Mouse (Mus musculus) neural tube, embryonic 12.5 days (tissue): Measurements from ENCODE around the gene Nfe2. TPM values are rescaled to one million over a fixed set of nuclear protein-coding genes. Genes with fewer than 3 reads are reported as not detected.

Experiments used
- ATAC-seq: fragments of 200-750 bp; cut with Nextera tagmentation; 2 replicates; pipeline ENCODE4 v1.8.0; 2017; ENCODE audit warnings: low read depth, mild to moderate bottlenecking, moderate TSS enrichment, moderate library complexity; ENCODE audit not compliant: low FRiP score
- H3K27ac ChIP-seq: fragments of 300-500 bp; sonication (generic); 2 replicates; pipeline ENCODE4 v1.5.1; 2016
- H3K27me3 ChIP-seq: fragments of 300-500 bp; sonication (generic); replicated peaks from 2 replicates; pipeline ENCODE4 v1.6.1; 2016; ENCODE audit warnings: mild to moderate bottlenecking
- H3K36me3 ChIP-seq: fragments of 300-500 bp; sonication (generic); 2 replicates; pipeline ENCODE4 v1.6.1; 2016; ENCODE audit warnings: mild to moderate bottlenecking
- H3K4me1 ChIP-seq: fragments of 300-500 bp; sonication (generic); 2 replicates; pipeline ENCODE4 v1.6.1; 2016
- H3K4me2 ChIP-seq: fragments of 300-500 bp; sonication (generic); replicated peaks from 2 replicates; pipeline ENCODE4 v1.6.1; 2016; ENCODE audit warnings: mild to moderate bottlenecking
- H3K4me3 ChIP-seq: fragments of 300-500 bp; sonication (generic); 2 replicates; pipeline ENCODE4 v1.5.1; 2016
- H3K9ac ChIP-seq: fragments of 300-500 bp; sonication (generic); 2 replicates; pipeline ENCODE4 v1.6.1; 2016; ENCODE audit warnings: mild to moderate bottlenecking
- H3K9me3 ChIP-seq: fragments of 300-500 bp; sonication (generic); 2 replicates; pipeline ENCODE4 v1.6.1; 2016; ENCODE audit warnings: mild to moderate bottlenecking
- WGBS: fragments of 180-500 bp; shearing (Covaris S2); methylation state at CpG from one replicate; pipeline ENCODE4 v1.1.7; 2016; 5-methylcytosine and 5-hydroxymethylcytosine counted together
- polyA plus RNA-seq: library from polyadenylated mRNA; unstranded; fragments of >200 nt; fragmentation: Nextera tagmentation; extraction: Ambion mirVana; gene quantifications from 2 replicates; pipeline ENCODE4 v1.2.1, GENCODE M21; 2016

Nfe2 gene
- polyA plus RNA-seq, 1 experiment from 2014 or later: 4.3 TPM

DNA sequence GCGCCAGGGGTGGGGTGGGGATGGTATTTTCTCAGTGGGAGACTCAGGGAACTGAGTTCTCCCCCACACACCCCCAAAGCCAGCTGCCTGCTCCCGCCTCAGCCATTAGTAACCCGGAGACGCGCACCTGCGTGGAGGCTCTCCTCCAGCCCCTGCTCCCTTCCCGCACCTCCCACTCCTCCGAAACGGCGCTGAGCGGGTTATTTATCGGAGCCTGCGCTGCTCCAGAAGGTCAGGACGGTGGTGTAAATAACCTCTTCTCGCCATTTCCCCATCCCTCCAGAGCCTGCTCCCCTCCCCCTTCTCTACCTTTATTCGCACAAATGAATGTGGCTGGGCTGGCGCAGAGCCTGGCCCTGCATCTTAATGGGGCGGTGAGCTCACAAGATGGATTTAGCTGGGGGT lies 41.9 kb upstream of the Nfe2 start:
- H3K4me3 ChIP-seq: peak overlapping the region; percentile 11; the same call in 1 of the 2 replicates
- H3K9me3 ChIP-seq: no peaks in the 10 kb centered on the region
- H3K4me2 ChIP-seq: peak overlapping the region; percentile 66
- H3K27ac ChIP-seq: peak overlapping the region; percentile 99
- no peaks in the 10 kb centered on the region for H3K27me3 ChIP-seq
- H3K9ac ChIP-seq: peak overlapping the region; percentile 52
- H3K4me1 ChIP-seq: peaks cover 98% of the 10 kb centered on the region
- 3% methylated on average over 18 of the region's 18 CpGs for WGBS
- peak; percentile 72 for ATAC-seq
- no peaks in the 10 kb centered on the region for H3K36me3 ChIP-seq

DNA sequence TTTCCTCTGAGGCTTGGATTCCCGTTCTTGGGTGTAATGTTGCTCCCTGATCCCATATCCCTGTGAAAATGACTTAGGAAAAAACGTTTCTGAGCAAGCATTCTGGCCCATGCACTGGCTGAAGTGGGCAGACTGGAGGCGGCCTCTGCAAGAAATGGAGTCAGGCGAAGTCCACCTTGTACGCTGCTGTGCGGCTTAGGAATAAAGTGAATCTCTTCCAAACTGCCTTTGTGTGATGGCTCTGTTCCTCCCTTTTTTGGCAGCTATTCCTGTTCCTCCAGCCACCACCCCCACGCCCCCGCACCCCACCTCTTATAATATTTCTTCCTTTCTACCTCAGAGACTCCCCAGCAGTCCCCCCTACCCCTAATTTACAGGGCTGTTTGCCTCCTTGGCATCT lies 41.4 kb upstream of the Nfe2 start:
- 6% methylated on average over 8 of the region's 8 CpGs for WGBS
- peak; percentile 1 for ATAC-seq
- Histone ChIP-seq H3K4me1 (peaks cover 95% of the 10 kb centered on the region), H3K36me3 (no peaks in the 10 kb centered on the region), H3K4me3 (peak overlapping the region; percentile 11; the same call in 1 of the 2 replicates), H3K9ac (peak overlapping the region; percentile 52), H3K9me3 (no peaks in the 10 kb centered on the region), H3K27ac (peak overlapping the region; percentile 99), H3K27me3 (no peaks in the 10 kb centered on the region), H3K4me2 (peak overlapping the region; percentile 66)

DNA sequence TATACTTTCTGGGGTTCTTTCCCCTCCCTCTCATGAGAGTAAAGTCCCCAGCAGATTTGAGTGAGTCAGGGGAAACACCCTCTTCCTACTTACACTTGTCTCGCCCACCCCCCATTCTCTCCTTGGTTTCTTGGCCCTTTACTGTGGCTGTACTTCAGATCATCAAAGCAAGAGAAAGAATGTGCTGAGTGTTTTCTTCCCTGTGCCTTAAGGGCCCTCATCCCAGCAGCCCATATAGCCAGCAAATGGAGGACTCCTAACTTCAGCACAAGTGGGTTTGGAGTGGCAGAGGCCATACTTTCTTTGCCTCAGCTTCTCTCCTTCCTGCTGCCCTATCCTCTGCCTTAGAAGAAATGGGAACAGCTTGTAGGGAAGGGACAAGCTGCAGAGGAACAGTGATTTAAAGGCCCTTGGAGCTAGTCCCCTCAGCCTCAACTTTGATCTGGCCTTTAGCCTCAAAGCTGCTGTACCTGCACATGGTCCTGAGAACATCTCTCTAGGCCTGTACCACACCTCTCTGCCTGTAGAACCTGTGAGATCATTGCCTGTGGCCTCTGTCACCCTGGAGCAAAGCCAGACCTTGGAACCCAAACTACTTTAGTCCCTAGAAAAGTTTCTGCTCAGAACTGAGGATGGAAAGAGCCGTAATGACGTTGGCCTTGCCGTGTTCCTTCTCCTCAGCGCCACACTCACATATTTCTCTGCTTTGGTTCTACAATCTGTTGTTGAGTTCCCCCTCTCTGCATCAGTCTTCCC lies 40.8 kb upstream of the Nfe2 start:
- Histone ChIP-seq H3K27ac (peak overlapping the region; percentile 99), H3K4me1 (peaks cover 89% of the 10 kb centered on the region), H3K4me2 (peak overlapping the region; percentile 66), H3K36me3 (no peaks in the 10 kb centered on the region), H3K4me3 (no peak overlapping the region), H3K9me3 (no peaks in the 10 kb centered on the region), H3K9ac (peak overlapping the region; percentile 52; the same call in 1 of the 2 replicates), H3K27me3 (no peaks in the 10 kb centered on the region)
- WGBS: 57% methylated on average over 5 of the region's 5 CpGs
- no peak for ATAC-seq

DNA sequence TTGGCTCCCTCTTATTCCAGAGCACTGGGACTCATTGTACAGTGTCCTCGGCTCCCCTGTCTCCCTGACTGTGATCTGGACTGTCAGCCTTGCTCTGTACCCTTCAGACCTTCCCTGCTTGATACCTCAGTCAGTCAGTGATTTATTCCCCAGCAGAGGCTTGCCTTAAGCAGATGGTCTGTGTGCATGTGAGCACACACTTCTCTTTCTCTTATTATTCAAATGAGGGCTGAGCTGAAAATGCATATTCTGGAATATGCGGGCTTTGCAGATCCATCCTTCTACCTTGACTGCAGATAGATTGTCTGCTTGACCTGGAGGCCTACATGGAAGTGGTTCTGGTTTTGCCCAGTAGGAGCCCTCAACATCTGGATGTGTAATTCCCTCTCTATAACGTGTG lies 39.8 kb upstream of the Nfe2 start:
- Histone ChIP-seq H3K4me3 (no peak overlapping the region; the same call in 1 of the 2 replicates), H3K9me3 (no peaks in the 10 kb centered on the region), H3K27ac (peak overlapping the region; percentile 99), H3K9ac (peak overlapping the region; percentile 42), H3K36me3 (peaks cover 7% of the 10 kb centered on the region), H3K4me2 (peak overlapping the region; percentile 66), H3K4me1 (peaks cover 79% of the 10 kb centered on the region), H3K27me3 (no peaks in the 10 kb centered on the region)
- 32% methylated on average over 3 of the region's 3 CpGs for WGBS
- ATAC-seq: no peak

DNA sequence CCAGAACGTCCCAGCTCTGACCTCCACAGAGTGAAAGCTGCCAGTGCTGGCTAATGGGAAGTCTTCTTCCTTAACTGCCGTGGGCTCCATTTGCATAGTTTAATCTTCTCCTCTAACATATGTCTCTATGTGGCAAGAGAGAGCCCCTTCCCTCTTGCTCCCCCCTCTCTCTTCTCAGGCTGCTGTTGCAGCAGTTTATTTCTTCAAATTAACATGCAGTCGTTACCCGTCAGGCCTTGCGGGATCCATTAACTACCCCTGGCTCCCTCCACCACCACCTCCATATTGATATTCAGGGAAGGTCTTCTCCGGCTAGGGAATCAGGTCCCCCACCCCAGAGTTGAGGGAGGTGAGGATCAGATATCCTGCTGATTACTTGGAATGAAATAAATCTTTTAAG lies 39.1 kb upstream of the Nfe2 start:
- peaks cover 14% of the 10 kb centered on the region for H3K36me3 ChIP-seq
- H3K4me1 ChIP-seq: peaks cover 72% of the 10 kb centered on the region
- H3K4me2 ChIP-seq: peak overlapping the region; percentile 66
- no peak overlapping the region for H3K4me3 ChIP-seq
- H3K9me3 ChIP-seq: no peaks in the 10 kb centered on the region
- no peaks in the 10 kb centered on the region for H3K27me3 ChIP-seq
- H3K27ac ChIP-seq: peak overlapping the region; percentile 99
- H3K9ac ChIP-seq: no peak overlapping the region
- WGBS: 20% methylated on average over 6 of the region's 6 CpGs
- ATAC-seq: no peak

DNA sequence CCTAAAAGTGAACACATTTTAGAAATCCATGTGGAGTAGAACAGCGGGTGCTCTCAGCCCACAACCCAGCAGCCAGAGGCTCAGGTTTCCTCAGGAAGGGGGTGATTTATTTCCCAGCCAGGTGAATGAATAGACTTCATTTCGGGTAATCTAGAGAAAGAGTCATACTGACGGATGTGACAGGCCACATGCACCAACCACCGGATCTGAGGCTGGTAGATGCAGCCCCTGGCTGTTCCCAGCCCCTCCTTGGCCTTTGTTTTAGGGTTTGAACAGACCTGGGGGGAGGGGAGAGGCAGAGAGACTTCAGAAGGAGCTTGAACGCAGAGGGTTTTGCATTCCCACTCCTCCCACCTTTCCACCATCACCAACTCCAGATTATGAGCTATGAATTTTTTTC lies 37.6 kb upstream of the Nfe2 start:
- no peak for ATAC-seq
- H3K9me3 ChIP-seq: no peaks in the 10 kb centered on the region
- H3K27me3 ChIP-seq: no peaks in the 10 kb centered on the region
- peak overlapping the region; percentile 43 for H3K27ac ChIP-seq
- no peak overlapping the region for H3K4me3 ChIP-seq
- WGBS: 2% methylated on average over 5 of the region's 5 CpGs
- H3K36me3 ChIP-seq: peaks cover 27% of the 10 kb centered on the region
- peaks cover 63% of the 10 kb centered on the region for H3K4me1 ChIP-seq
- peak overlapping the region; percentile 44 for H3K9ac ChIP-seq
- 0 out of 2 replicates have a peak overlapping the region, but pooled peaks have one; percentile 9 for H3K4me2 ChIP-seq

DNA sequence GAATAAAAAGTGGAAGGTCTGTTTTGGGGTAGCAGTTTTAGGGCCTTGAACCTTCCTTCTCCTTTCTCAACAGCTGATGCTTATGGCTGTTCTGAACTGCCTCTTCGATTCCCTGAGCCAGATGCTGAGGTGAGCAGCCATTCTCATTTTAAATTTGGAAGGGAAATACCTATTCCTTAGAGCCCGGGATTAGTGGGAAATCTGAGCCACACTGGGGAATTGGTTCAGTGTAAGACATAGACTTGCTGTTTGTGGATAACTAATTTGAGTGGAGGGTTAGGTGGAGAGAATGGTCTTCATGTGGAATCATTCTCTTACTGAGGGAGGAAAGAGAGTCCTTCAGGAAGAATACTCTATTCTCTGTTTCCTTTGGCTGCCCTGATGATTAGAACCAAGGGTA lies 36.4 kb upstream of the Nfe2 start:
- Histone ChIP-seq H3K4me1 (peaks cover 63% of the 10 kb centered on the region), H3K9ac (no peak overlapping the region), H3K36me3 (peaks cover 28% of the 10 kb centered on the region), H3K4me3 (no peak overlapping the region), H3K4me2 (no peak overlapping the region), H3K9me3 (no peaks in the 10 kb centered on the region), H3K27me3 (no peaks in the 10 kb centered on the region), H3K27ac (no peak overlapping the region)
- ATAC-seq: no peak
- 81% methylated on average over 2 of the region's 2 CpGs for WGBS

DNA sequence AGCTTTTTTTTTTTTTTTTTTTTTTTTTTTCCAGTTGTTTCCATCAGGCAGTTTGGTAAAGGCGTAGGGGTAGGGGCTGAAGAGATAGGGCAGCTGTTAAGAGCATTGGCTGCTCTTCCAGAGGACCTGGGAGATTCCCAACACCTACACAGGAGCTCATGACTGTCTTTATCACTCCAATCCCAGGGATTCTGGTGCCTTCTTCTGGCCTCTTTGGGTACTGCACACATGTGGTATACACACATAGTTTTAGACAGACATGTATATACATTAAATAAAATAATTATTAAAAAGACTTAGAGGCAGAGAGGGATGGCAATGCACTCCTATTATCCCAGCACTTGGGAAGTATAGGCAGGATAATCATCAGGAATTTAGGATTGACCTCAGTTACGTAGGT lies 35.2 kb upstream of the Nfe2 start:
- no peaks in the 10 kb centered on the region for H3K9me3 ChIP-seq
- WGBS: 97% methylated on average over 2 of the region's 2 CpGs
- no peak overlapping the region for H3K4me2 ChIP-seq
- no peak overlapping the region for H3K4me3 ChIP-seq
- no peaks in the 10 kb centered on the region for H3K27me3 ChIP-seq
- peaks cover 28% of the 10 kb centered on the region for H3K36me3 ChIP-seq
- no peak overlapping the region for H3K9ac ChIP-seq
- no peak for ATAC-seq
- peaks cover 62% of the 10 kb centered on the region for H3K4me1 ChIP-seq
- H3K27ac ChIP-seq: no peak overlapping the region

DNA sequence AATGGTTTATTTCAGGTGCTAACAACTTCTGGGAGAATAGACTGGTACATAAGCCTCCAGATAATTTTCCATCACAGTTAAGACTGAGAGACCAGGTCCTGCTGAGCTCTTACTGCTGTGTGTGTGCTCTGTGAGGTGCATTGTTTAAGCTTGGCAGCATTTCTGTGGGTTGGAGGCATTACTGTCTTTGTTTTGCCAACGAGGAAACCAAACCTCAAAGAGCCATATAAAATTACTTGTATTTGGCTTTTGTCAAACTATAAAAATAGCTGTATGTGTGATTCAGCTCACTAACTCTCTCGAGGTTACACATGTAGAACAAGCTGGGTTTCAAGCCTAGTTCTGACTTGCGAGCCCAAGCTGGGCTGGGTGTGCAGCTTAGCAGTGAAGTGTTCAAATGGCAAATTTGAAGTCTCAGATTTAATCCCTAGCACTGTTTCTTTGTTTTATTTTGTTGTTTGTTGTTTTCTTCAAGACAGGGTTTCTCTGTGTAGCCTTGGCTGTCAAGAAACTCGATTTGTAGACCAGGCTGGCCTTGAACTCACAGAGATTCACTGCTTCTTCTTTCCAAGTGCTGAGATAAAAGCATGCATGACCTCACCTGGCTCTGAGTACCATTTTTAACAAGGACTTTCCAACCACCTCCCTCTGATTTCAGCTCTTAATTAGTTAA lies 34.6 kb upstream of the Nfe2 start:
- H3K36me3 ChIP-seq: peaks cover 28% of the 10 kb centered on the region
- ATAC-seq: no peak
- no peak overlapping the region for H3K4me3 ChIP-seq
- H3K27me3 ChIP-seq: no peaks in the 10 kb centered on the region
- peaks cover 56% of the 10 kb centered on the region for H3K4me1 ChIP-seq
- 88% methylated on average over 4 of the region's 4 CpGs for WGBS
- no peak overlapping the region for H3K9ac ChIP-seq
- no peak overlapping the region for H3K27ac ChIP-seq
- no peak overlapping the region for H3K4me2 ChIP-seq
- no peaks in the 10 kb centered on the region for H3K9me3 ChIP-seq

DNA sequence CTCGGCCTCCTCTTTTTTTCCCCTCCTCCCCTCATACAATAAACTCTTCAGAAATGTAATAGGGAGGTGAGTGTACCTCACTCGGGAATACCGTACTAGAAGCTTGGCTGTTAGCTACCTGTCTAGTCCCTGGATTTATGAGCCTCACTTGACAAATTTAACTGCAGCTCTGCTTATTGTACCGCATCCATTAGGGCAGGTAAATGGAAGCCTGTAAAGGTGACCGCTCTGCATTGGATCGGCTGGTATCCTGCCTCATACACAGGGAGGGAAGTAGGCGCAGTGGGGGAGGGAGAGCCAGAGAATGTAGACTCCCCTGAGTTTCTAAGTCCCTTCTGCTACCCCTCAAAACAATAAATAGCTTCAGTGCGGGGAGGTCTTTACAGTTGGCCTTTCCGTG lies 32.6 kb upstream of the Nfe2 start:
- WGBS: 72% methylated on average over 9 of the region's 9 CpGs
- ATAC-seq: peak; percentile 29; the same call in 1 of the 2 replicates
- H3K36me3 ChIP-seq: peaks cover 28% of the 10 kb centered on the region

DNA sequence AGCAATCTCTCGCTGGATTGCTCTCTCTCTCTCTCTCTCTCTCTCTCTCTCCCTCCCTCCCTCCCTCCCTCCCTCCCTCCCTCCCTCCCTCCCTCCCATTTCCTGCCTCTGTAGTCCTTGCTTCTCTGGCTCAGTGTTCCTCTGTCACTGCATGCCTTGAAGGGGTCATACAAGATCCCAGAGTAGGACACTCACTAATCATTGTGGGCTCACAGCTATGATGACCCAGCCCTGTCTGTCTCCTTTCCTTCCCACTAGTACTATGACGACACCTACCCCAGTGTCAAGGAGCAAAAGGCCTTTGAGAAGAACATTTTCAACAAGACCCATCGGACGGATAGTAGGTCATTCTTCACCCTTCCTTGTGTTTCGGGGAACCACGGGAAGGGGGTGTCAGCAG lies 32.2 kb upstream of the Nfe2 start:
- Histone ChIP-seq H3K4me3 (no peak overlapping the region), H3K4me1 (peaks cover 40% of the 10 kb centered on the region), H3K4me2 (0 out of 2 replicates have a peak overlapping the region, but pooled peaks have one; percentile 5), H3K27ac (peak overlapping the region; percentile 51), H3K9ac (no peak overlapping the region), H3K9me3 (no peaks in the 10 kb centered on the region), H3K36me3 (peaks cover 28% of the 10 kb centered on the region), H3K27me3 (no peaks in the 10 kb centered on the region)
- WGBS: 67% methylated on average over 6 of the region's 6 CpGs
- ATAC-seq: peak; percentile 54; the same call in 1 of the 2 replicates

More for the DNA sequence above, 32.6 kb upstream of the Nfe2 start:
- no peak overlapping the region for H3K4me3 ChIP-seq
- no peaks in the 10 kb centered on the region for H3K9me3 ChIP-seq
- H3K27ac ChIP-seq: peak overlapping the region; percentile 37; the same call in 1 of the 2 replicates
- peaks cover 40% of the 10 kb centered on the region for H3K4me1 ChIP-seq
- 0 out of 2 replicates have a peak overlapping the region, but pooled peaks have one; percentile 5 for H3K9ac ChIP-seq
- no peak overlapping the region; the same call in 1 of the 2 replicates for H3K4me2 ChIP-seq
- H3K27me3 ChIP-seq: no peaks in the 10 kb centered on the region

DNA sequence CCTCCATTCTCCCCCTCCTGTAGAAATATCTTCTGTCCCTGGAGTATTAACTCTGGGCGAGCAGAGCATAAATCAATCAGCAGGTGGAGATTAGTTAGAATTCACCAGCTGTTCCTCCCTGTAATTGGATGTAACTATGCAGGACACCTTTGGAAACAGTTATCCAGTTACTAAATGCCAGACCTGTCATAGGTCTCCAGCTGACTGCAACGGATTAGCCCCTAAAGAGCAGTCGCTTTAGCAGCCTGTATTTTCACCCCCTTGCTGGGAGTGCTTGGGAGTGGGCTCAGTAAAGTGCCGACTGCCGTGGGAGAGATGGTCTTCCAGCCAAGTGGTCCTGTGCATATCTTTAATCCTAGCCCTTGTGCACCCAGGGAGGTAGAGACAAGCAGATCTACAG lies 31.4 kb upstream of the Nfe2 start:
- peaks cover 28% of the 10 kb centered on the region for H3K36me3 ChIP-seq
- WGBS: 22% methylated on average over 5 of the region's 5 CpGs
- H3K4me1 ChIP-seq: peaks cover 46% of the 10 kb centered on the region
- H3K9ac ChIP-seq: peak overlapping the region; percentile 22; the same call in 1 of the 2 replicates
- ATAC-seq: 0 out of 2 replicates have a peak, but pooled peaks have one; percentile 8
- H3K9me3 ChIP-seq: no peaks in the 10 kb centered on the region
- no peaks in the 10 kb centered on the region for H3K27me3 ChIP-seq
- H3K4me3 ChIP-seq: no peak overlapping the region
- H3K27ac ChIP-seq: peak overlapping the region; percentile 64
- H3K4me2 ChIP-seq: peak overlapping the region; percentile 5; the same call in 1 of the 2 replicates
